Mouse (Mus musculus): ENCODE results near the gene Dzank1.

The Dzank1 gene

DNA sequence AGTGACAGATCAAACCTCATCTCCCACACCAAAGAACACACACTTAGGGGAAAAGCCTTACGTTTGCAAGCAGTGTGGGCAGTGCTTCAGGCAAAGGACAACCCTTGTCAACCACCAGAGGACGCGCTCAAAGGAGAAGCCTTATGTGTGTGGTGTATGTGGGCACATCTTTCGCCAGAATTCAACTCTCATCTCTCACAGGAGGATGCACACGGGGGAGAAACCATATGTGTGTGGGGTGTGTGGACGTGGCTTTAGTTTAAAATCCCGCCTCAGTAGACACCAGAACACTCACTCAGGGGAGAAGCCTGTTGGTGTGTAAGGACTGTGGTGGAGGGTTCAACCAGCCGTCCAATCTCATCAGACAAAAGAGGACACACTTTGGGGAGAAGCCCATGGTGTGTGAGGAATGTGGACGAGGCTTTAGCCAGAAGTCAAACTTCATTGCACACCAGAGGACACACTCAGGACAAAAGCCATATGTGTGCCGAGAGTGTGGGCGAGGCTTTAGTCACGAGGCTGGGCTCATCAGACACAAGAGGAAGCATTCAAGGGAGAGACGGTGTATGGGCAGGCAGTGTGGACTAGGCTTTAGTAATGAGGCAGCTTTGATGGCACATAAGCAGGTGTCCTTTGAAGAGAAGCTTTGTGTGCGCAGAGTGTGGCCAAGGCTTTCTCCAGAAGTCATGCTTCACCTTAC is 61.2 kb downstream of the Dzank1 start:
- no peak for DNase-seq (ENCODE audit: low spot score)

DNA sequence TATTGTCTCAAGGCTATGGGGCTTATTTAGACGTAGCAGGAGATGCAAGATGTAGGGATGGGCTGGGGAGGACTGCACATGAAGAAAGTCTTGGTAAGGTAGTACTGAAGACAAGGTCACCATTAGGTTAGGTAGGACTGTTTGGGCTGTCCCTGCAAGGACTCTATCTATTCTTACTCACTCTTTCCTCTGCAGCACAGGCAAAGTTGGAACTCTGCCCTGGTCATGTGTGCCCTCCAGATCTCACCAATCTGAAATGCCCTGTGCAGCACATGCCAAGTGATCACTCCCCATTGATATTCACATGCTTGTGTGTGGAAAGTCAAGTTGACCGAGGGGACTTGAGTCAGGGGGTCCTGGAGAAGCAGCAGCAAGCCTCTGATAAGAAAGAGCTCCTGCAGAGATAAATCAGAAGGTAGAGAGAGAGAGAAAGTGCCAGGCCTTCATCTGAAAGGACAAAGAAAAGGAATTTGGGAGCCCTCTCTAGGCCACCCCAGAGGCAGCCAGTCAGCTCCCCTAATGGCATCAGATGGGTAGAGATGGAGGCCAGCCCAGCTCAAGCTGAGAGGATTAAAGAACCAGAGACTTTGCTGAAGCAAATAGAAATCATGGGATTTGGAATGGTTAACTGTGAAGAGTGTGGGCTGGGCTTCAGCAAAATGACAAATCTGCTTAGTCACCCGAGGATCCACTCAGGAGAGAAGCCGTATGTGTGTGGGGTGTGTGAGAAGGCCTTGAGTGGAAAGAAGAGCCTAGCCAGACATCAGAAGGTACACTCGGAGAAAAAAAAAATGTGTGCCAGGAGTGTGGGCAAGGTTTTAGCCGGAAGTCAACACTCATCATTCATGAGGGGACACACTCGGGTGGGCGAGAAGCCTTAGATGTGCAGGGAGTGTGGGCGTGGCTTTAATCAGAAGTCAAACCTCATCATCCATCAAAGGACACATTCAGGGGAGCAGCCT is 62.1 kb downstream of the Dzank1 start:
- no peak for DNase-seq (ENCODE audit: low spot score)

- no peak for DNase-seq (ENCODE audit: low spot score)
Observed at GRCm38 (mm10) chr2:144464182-144464581, 63.0 kb downstream of the Dzank1 start.

- DNase-seq (ENCODE audit: low spot score), result peak; percentile 88
Observed at GRCm38 (mm10) chr2:144458975-144459754, 68.0 kb downstream of the Dzank1 start.

DNA sequence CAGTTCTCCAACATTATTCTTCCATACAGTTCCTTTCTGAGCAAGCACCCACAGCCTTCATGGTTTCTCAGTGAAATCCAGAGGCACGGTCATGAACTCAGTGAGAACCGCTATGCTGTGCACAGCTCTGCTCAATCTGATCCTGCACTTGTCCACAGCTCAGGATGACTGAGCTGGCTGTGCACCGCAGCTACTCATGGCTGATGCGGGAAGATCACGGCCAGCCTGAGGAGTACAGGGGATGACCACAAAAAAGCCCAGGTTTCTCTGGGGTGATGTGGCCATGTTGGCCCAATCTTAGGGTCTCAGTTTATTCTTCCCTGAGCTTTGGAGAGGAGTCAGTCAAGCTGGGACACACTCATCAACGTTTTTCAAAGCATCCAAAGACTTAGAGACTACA is 68.9 kb downstream of the Dzank1 start:
- DNase-seq (ENCODE audit: low spot score), result no peak

GRCm38 (mm10) chr2:144452364-144453008 is 74.7 kb downstream of the Dzank1 start:
- peak; percentile 85 for DNase-seq (ENCODE audit: low spot score)

DNA sequence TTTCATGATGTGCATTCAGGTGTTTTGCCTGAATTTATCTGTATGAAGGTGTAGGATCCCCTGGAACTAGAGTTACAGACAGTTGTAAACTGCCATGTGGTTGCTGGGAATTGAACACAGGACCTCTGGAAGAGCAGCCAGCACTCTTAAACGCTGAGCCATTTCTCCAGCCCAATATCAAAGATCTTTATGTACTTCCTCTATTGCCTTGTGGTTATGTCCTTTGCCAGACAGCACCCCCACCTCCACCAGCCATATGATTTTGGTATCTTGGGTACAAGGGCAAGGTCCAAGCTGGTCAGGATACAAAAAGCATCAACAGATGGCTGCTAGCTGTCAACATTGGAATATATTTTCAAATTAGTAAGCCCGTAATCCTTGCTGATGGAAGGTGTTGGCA is 76.8 kb downstream of the Dzank1 start:
- DNase-seq (ENCODE audit: low spot score), result no peak

GRCm38 (mm10) chr2:144446360-144446999 is 80.7 kb downstream of the Dzank1 start:
- DNase-seq (ENCODE audit: low spot score), result no peak

GRCm38 (mm10) chr2:144441386-144441915 is 85.8 kb downstream of the Dzank1 start:
- no peak for DNase-seq (ENCODE audit: low spot score)

GRCm38 (mm10) chr2:144439191-144439700 is 88.0 kb downstream of the Dzank1 start:
- DNase-seq (ENCODE audit: low spot score), result no peak

DNA sequence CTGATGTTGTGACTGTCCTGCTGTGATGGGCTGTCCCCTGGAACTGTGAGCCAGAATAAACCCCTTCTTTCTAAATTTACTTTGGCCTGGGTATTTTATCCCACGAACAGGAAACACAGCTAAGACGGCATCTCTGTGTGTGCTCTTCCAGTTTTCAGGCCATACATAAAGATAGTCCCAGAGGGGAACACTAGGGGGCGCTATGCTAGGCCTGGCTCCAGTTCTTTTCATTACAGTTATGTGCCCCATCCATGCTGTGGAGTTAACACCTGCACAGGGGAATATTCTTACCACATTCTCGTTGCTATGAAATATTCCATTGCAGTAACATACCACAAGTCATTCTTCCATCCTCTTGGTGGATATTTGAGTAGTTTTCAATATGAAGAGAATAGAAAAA is 88.8 kb downstream of the Dzank1 start:
- no peak for DNase-seq (ENCODE audit: low spot score)

GRCm38 (mm10) chr2:144435679-144436078 is 91.5 kb downstream of the Dzank1 start:
- no peak for DNase-seq (ENCODE audit: low spot score)

GRCm38 (mm10) chr2:144431286-144431825 is 95.9 kb downstream of the Dzank1 start:
- DNase-seq (ENCODE audit: low spot score), result peak; percentile 24

DNA sequence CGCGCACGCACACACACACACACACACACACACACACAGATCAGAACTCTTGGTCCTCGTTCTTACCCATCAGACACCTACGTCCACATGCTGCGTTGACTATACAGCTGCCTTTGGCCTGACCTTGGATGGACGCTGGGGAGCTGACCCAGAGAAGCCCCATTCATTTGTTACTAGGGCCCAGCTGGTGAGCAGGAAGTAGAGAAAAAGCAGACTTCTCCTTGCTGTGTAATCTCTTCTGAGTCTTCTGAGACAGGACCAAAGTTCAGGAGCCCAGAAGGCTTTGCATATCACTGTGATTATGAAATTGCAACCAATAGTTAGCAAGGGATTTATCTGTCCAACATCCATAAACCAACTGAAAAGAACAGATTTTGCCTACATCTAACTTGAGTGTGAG is 98.0 kb downstream of the Dzank1 start:
- no peak for DNase-seq (ENCODE audit: low spot score)

GRCm38 (mm10) chr2:144428659-144429058 is 98.6 kb downstream of the Dzank1 start:
- DNase-seq (ENCODE audit: low spot score), result no peak

DNA sequence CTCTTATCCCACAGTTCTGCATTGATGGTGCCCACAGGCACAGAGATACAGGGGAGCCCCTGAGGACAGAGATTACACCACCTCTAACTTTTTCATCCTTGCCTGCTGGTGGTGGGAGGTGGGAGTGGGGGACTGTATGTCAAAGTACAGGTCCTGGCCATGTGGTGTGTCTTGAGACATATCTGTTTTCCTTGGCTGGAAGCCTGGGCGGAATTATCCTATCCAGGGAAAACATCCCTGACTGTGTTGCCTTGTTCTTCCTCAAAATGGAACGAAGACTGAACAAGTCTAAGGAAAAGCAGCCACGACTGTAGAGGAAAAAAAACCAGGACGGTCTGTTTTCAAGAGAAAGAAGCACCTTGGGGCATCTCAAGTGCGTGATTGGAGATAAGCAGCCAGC is 99.4 kb downstream of the Dzank1 start:
- DNase-seq (ENCODE audit: low spot score), result no peak

DNA sequence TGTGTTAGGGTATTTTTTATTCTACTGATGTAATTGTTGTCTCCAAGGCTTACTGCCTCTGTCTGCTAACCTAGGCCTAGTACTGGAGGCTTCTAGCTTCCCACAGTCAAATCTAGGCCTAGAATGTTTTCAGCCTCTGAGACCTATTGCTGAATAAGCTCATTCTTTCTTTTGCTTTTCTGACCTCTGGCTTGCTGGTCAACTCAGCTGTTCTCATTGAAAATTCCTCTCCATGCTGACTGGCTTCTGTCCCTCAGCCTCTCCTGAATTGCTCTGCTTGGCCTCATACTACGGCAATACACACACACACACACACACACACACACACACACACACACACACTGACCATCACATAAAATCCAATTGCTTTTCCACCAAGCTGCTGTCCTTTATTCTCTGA is 101.5 kb downstream of the Dzank1 start:
- no peak for DNase-seq (ENCODE audit: low spot score)

DNA sequence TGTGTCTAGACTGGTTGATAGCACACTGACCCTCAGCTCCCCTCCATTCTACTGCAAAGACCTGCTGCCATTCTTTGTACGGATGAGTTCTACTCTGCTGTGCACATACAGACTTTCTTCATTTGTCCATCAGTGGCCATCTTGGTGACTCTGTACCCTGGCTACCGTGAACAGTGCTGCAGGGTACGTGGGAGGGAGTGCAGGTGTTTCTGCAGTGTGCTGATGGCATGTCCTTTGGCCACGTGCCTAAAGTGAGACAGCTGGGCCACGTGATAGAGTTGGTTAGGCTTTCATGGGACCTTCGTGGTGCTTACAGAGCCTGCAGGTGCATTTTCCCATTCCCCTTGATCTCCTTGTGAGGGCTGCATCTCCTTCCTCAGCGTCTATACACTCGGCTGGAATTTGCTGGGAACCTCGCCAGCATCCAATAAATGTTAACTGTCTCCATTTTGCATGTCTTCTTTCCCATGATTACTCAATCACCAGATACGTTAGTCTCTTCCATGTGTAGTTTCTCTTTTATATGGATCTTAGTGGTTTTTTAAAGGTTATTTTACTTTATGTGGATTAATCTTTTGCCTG is 105.0 kb downstream of the Dzank1 start:
- DNase-seq (ENCODE audit: low spot score), result no peak

Data from layer of hippocampus, adult 9-10 months (tissue).